Mouse (Mus musculus) limb, embryonic 10.5 days (tissue): Measurements from ENCODE around the gene Fam204a. TPM values are rescaled to one million over a fixed set of nuclear protein-coding genes. Genes with fewer than 3 reads are reported as not detected.

Experiments used
- DNase-seq: peaks from one replicate; pipeline ENCODE4 v3.0.0-alpha.2; 2017; ENCODE audit warnings: low spot score
- H3K27ac ChIP-seq: fragments of 300-500 bp; sonication (generic); 2 replicates; pipeline ENCODE4 v1.5.1; 2016; ENCODE audit warnings: mild to moderate bottlenecking
- H3K27me3 ChIP-seq: fragments of 300-500 bp; sonication (generic); 2 replicates; pipeline ENCODE4 v1.6.1; 2016; ENCODE audit warnings: low read depth, mild to moderate bottlenecking; ENCODE audit not compliant: poor library complexity, severe bottlenecking
- H3K36me3 ChIP-seq: fragments of 300-500 bp; sonication (generic); 2 replicates; pipeline ENCODE4 v1.6.1; 2016; ENCODE audit warnings: mild to moderate bottlenecking, moderate library complexity
- H3K4me1 ChIP-seq: fragments of 300-500 bp; sonication (generic); 2 replicates; pipeline ENCODE4 v1.6.1; 2016
- H3K4me3 ChIP-seq: fragments of 300-500 bp; sonication (generic); 2 replicates; pipeline ENCODE4 v1.5.1; 2016; ENCODE audit warnings: mild to moderate bottlenecking, moderate library complexity
- H3K9me3 ChIP-seq: fragments of 300-500 bp; sonication (generic); replicated peaks from 2 replicates; pipeline ENCODE4 v1.6.1; 2016; ENCODE audit warnings: mild to moderate bottlenecking
- WGBS: fragments of 180-500 bp; shearing (Covaris S2); methylation state at CpG from one replicate; pipeline ENCODE4 v1.1.7; 2016; 5-methylcytosine and 5-hydroxymethylcytosine counted together
- polyA plus RNA-seq: library from polyadenylated mRNA; unstranded; fragments of >200 nt; fragmentation: Nextera tagmentation; extraction: Ambion mirVana; gene quantifications from 2 replicates; pipeline ENCODE4 v1.2.1, GENCODE M21; 2016

Gene Fam204a
- polyA plus RNA-seq: 42.0 and 49.5 TPM in 2 replicates

- peaks cover 19% of the 10 kb centered on the region for H3K4me1 ChIP-seq
- H3K4me3 ChIP-seq: peak within 1 kb of the TSS; percentile 98
- peak within 1 kb of the TSS; percentile 99 for H3K27ac ChIP-seq
- peak; percentile 99 for DNase-seq
- peaks cover 16% of the 10 kb centered on the region for H3K36me3 ChIP-seq
- no peaks in the 10 kb centered on the region for H3K9me3 ChIP-seq
- under 1% methylated on average over 68 of the region's 68 CpGs for WGBS
- H3K27me3 ChIP-seq: 0 out of 2 replicates have a peak, but pooled peaks cover 9% of the 10 kb centered on the region
Observed at GRCm38 (mm10) chr19:60225899-60226844, at the start of gene Fam204a. TSS of gene Fam204a (minus strand) at chr19:60226701.

GRCm38 (mm10) chr19:60265789-60266188 lies 39.3 kb upstream of the Fam204a start:
- H3K27ac ChIP-seq: no peak overlapping the region
- H3K4me3 ChIP-seq: no peak overlapping the region
- peaks cover 10% of the 10 kb centered on the region; the same call in 1 of the 2 replicates for H3K27me3 ChIP-seq
- H3K9me3 ChIP-seq: no peaks in the 10 kb centered on the region
- no peaks in the 10 kb centered on the region for H3K4me1 ChIP-seq
- 76% methylated on average over 1 of the region's 1 CpGs for WGBS
- DNase-seq: no peak
- no peaks in the 10 kb centered on the region for H3K36me3 ChIP-seq

GRCm38 (mm10) chr19:60260689-60261088 lies 34.2 kb upstream of the Fam204a start:
- no peak overlapping the region for H3K27ac ChIP-seq
- H3K4me1 ChIP-seq: no peaks in the 10 kb centered on the region
- WGBS: 71% methylated on average over 5 of the region's 5 CpGs
- no peaks in the 10 kb centered on the region for H3K9me3 ChIP-seq
- no peaks in the 10 kb centered on the region for H3K36me3 ChIP-seq
- H3K4me3 ChIP-seq: no peak overlapping the region
- H3K27me3 ChIP-seq: peaks cover 28% of the 10 kb centered on the region; the same call in 1 of the 2 replicates
- no peak for DNase-seq

- no peak for DNase-seq
- Histone ChIP-seq H3K27me3 (peaks cover 70% of the 10 kb centered on the region), H3K4me1 (no peaks in the 10 kb centered on the region), H3K4me3 (no peak overlapping the region), H3K9me3 (no peaks in the 10 kb centered on the region), H3K27ac (no peak overlapping the region), H3K36me3 (no peaks in the 10 kb centered on the region)
- 42% methylated on average over 2 of the region's 2 CpGs for WGBS
Observed at GRCm38 (mm10) chr19:60252021-60252420, 25.5 kb upstream of the Fam204a start.

GRCm38 (mm10) chr19:60251197-60251596 lies 24.7 kb upstream of the Fam204a start:
- no peak for DNase-seq
- Histone ChIP-seq H3K36me3 (no peaks in the 10 kb centered on the region), H3K4me1 (0 out of 2 replicates have a peak, but pooled peaks cover 2% of the 10 kb centered on the region), H3K27ac (no peak overlapping the region), H3K4me3 (no peak overlapping the region), H3K27me3 (peaks cover 77% of the 10 kb centered on the region), H3K9me3 (no peaks in the 10 kb centered on the region)
- WGBS: 85% methylated on average over 9 of the region's 9 CpGs

GRCm38 (mm10) chr19:60245250-60245649 lies 18.7 kb upstream of the Fam204a start:
- no peak for DNase-seq
- no peak overlapping the region for H3K27ac ChIP-seq
- 36% methylated on average over 3 of the region's 3 CpGs for WGBS
- no peak overlapping the region for H3K4me3 ChIP-seq
- H3K4me1 ChIP-seq: peaks cover 13% of the 10 kb centered on the region
- no peaks in the 10 kb centered on the region for H3K36me3 ChIP-seq
- peaks cover 65% of the 10 kb centered on the region for H3K27me3 ChIP-seq
- no peaks in the 10 kb centered on the region for H3K9me3 ChIP-seq

- no peak overlapping the region for H3K4me3 ChIP-seq
- H3K27ac ChIP-seq: no peak overlapping the region
- no peak for DNase-seq
- H3K9me3 ChIP-seq: no peaks in the 10 kb centered on the region
- H3K27me3 ChIP-seq: peaks cover 75% of the 10 kb centered on the region
- H3K4me1 ChIP-seq: peaks cover 13% of the 10 kb centered on the region
- H3K36me3 ChIP-seq: no peaks in the 10 kb centered on the region
- 88% methylated on average over 7 of the region's 7 CpGs for WGBS
Observed at GRCm38 (mm10) chr19:60242620-60243019, 16.1 kb upstream of the Fam204a start.

- no peak overlapping the region for H3K4me3 ChIP-seq
- H3K4me1 ChIP-seq: peaks cover 13% of the 10 kb centered on the region
- peaks cover 75% of the 10 kb centered on the region for H3K27me3 ChIP-seq
- no peaks in the 10 kb centered on the region for H3K36me3 ChIP-seq
- 85% methylated on average over 7 of the region's 7 CpGs for WGBS
- H3K27ac ChIP-seq: no peak overlapping the region
- H3K9me3 ChIP-seq: no peaks in the 10 kb centered on the region
- no peak for DNase-seq
Observed at GRCm38 (mm10) chr19:60241916-60242602, 15.6 kb upstream of the Fam204a start.

GRCm38 (mm10) chr19:60231542-60231941 lies 5.0 kb upstream of the Fam204a start:
- WGBS: 83% methylated on average over 2 of the region's 2 CpGs
- Histone ChIP-seq H3K4me1 (peaks cover 5% of the 10 kb centered on the region; the same call in 1 of the 2 replicates), H3K27me3 (peaks cover 24% of the 10 kb centered on the region), H3K36me3 (no peaks in the 10 kb centered on the region), H3K4me3 (no peak overlapping the region), H3K9me3 (no peaks in the 10 kb centered on the region), H3K27ac (no peak overlapping the region)
- DNase-seq: no peak

- peak overlapping the region; percentile 98 for H3K4me3 ChIP-seq
- DNase-seq: no peak
- peak overlapping the region; percentile 99 for H3K27ac ChIP-seq
- H3K4me1 ChIP-seq: peaks cover 19% of the 10 kb centered on the region
- no peaks in the 10 kb centered on the region for H3K9me3 ChIP-seq
- H3K36me3 ChIP-seq: peaks cover 12% of the 10 kb centered on the region
- 57% methylated on average over 8 of the region's 8 CpGs for WGBS
- 0 out of 2 replicates have a peak, but pooled peaks cover 10% of the 10 kb centered on the region for H3K27me3 ChIP-seq
Observed at GRCm38 (mm10) chr19:60226845-60227235, 339 bp upstream of the Fam204a start.

- Histone ChIP-seq H3K27me3 (no peaks in the 10 kb centered on the region), H3K36me3 (peaks cover 53% of the 10 kb centered on the region)
- WGBS: 92% methylated on average over 7 of the region's 7 CpGs
Observed at GRCm38 (mm10) chr19:60219395-60219794, 7.1 kb downstream of the Fam204a start.

GRCm38 (mm10) chr19:60217985-60218384 lies 8.5 kb downstream of the Fam204a start:
- no peaks in the 10 kb centered on the region for H3K9me3 ChIP-seq
- no peaks in the 10 kb centered on the region for H3K4me1 ChIP-seq
- no peak for DNase-seq
- no peak overlapping the region for H3K4me3 ChIP-seq
- H3K27ac ChIP-seq: no peak overlapping the region
- 85% methylated on average over 2 of the region's 2 CpGs for WGBS
- no peaks in the 10 kb centered on the region for H3K27me3 ChIP-seq
- H3K36me3 ChIP-seq: peaks cover 60% of the 10 kb centered on the region

More at GRCm38 (mm10) chr19:60219395-60219794, 7.1 kb downstream of the Fam204a start:
- peaks cover 6% of the 10 kb centered on the region; the same call in 1 of the 2 replicates for H3K4me1 ChIP-seq
- no peak overlapping the region for H3K27ac ChIP-seq
- no peak overlapping the region for H3K4me3 ChIP-seq
- DNase-seq: no peak
- H3K9me3 ChIP-seq: no peaks in the 10 kb centered on the region

- H3K4me1 ChIP-seq: peaks cover 13% of the 10 kb centered on the region; the same call in 1 of the 2 replicates
- no peaks in the 10 kb centered on the region for H3K9me3 ChIP-seq
- H3K4me3 ChIP-seq: no peak overlapping the region
- DNase-seq: no peak
- no peak overlapping the region for H3K27ac ChIP-seq
- H3K27me3 ChIP-seq: no peaks in the 10 kb centered on the region
- H3K36me3 ChIP-seq: peaks cover 47% of the 10 kb centered on the region
Observed at GRCm38 (mm10) chr19:60208173-60208572, 18.3 kb downstream of the Fam204a start.
